Mouse (Mus musculus) intestine, embryonic 14.5 days (tissue): ENCODE measurements around the gene Inha. TPM values are rescaled to one million over a fixed set of nuclear protein-coding genes. Genes with fewer than 3 reads are reported as not detected.
A peak's percentile ranks its signal among the peaks of the same experiment; 100 is the strongest.

Experiments
- ATAC-seq: fragments of 200-750 bp; cut with Nextera tagmentation; replicated peaks from 2 replicates; pipeline ENCODE4 v1.8.0; 2017; ENCODE audit warnings: low read depth, moderate number of reproducible peaks, moderate TSS enrichment, moderate library complexity; ENCODE audit not compliant: low FRiP score, low TSS enrichment
- DNase-seq: peaks from one replicate; pipeline ENCODE4 v3.0.0-alpha.2; 2018; ENCODE audit warnings: low spot score
- H3K27ac ChIP-seq: fragments of 300-500 bp; sonication (generic); 2 replicates; pipeline ENCODE4 v1.5.1; 2014; ENCODE audit warnings: low read depth, mild to moderate bottlenecking, control low read depth
- H3K27me3 ChIP-seq: fragments of 300-500 bp; sonication (generic); replicated peaks from 2 replicates; pipeline ENCODE4 v1.6.1; 2014; ENCODE audit warnings: low read length, control low read depth; ENCODE audit not compliant: control insufficient read depth, insufficient read depth
- H3K36me3 ChIP-seq: fragments of 300-500 bp; sonication (generic); 2 replicates; pipeline ENCODE4 v1.6.1; 2014; ENCODE audit warnings: low read length, control low read depth; ENCODE audit not compliant: control insufficient read depth, insufficient read depth
- H3K4me1 ChIP-seq: fragments of 300-500 bp; sonication (generic); replicated peaks from 2 replicates; pipeline ENCODE4 v1.6.1; 2014; ENCODE audit warnings: low read length, control low read depth, mixed read lengths; ENCODE audit not compliant: control insufficient read depth, insufficient read depth
- H3K4me2 ChIP-seq: fragments of 300-500 bp; sonication (generic); 2 replicates; pipeline ENCODE4 v1.6.1; 2014; ENCODE audit warnings: low read length
- H3K4me3 ChIP-seq: fragments of 300-500 bp; sonication (generic); 2 replicates; pipeline ENCODE4 v1.5.1; 2014; ENCODE audit warnings: low read depth, low read length, control low read depth, mixed read lengths
- H3K9ac ChIP-seq: fragments of 300-500 bp; sonication (generic); 2 replicates; pipeline ENCODE4 v1.6.1; 2014; ENCODE audit warnings: mild to moderate bottlenecking, low read length
- H3K9me3 ChIP-seq: fragments of 300-500 bp; sonication (generic); 2 replicates; pipeline ENCODE4 v1.6.1; 2016; ENCODE audit warnings: low read length, control low read depth; ENCODE audit not compliant: control insufficient read depth
- WGBS: fragments of 180-500 bp; shearing (Covaris S2); extraction: QIAGEN DNeasy Blood & Tissue Kit; methylation state at CpG from one replicate; pipeline ENCODE4 v1.1.7; 2014; 5-methylcytosine and 5-hydroxymethylcytosine counted together
- polyA plus RNA-seq: library from polyadenylated mRNA; unstranded; fragments of >200 nt; fragmentation: Nextera tagmentation; extraction: Ambion mirVana; gene quantifications from 2 replicates; pipeline ENCODE4 v1.2.1, GENCODE M21; 2014

Inha gene
- polyA plus RNA-seq, 1 experiment from 2014 or later: 3.9 TPM

GRCm38 (mm10) chr1:75545965-75546956 is 39.4 kb downstream of the Inha start, which contains the start of gene Slc4a3:
Slc4a3 (plus strand) TSS chr1:75546266.
- DNase-seq: peak; percentile 81
- Histone ChIP-seq H3K4me3 (peak within 1 kb of the TSS; percentile 66), H3K4me2 (peak within 1 kb of the TSS; percentile 65), H3K4me1 (peaks cover 8% of the 10 kb centered on the region; the same call in 1 of the 2 replicates), H3K36me3 (peaks cover 17% of the 10 kb centered on the region), H3K27me3 (no peaks in the 10 kb centered on the region), H3K9me3 (no peaks in the 10 kb centered on the region), H3K9ac (peak within 1 kb of the TSS; percentile 62), H3K27ac (peak within 1 kb of the TSS; percentile 64)
- WGBS: under 1% methylated on average over 51 of the region's 64 CpGs
- ATAC-seq: peak; percentile 86

- no peak overlapping the region for H3K27ac ChIP-seq
- H3K4me2 ChIP-seq: peak overlapping the region; percentile 65
- H3K36me3 ChIP-seq: peaks cover 26% of the 10 kb centered on the region
- H3K4me3 ChIP-seq: no peak overlapping the region
- H3K4me1 ChIP-seq: peaks cover 8% of the 10 kb centered on the region; the same call in 1 of the 2 replicates
- no peak for ATAC-seq
- DNase-seq: no peak
- no peaks in the 10 kb centered on the region for H3K9me3 ChIP-seq
- H3K9ac ChIP-seq: no peak overlapping the region
- H3K27me3 ChIP-seq: no peaks in the 10 kb centered on the region
- 94% methylated on average over 13 of the region's 13 CpGs for WGBS
Observed at GRCm38 (mm10) chr1:75547351-75547750, 40.5 kb downstream of the Inha start.

GRCm38 (mm10) chr1:75548083-75548482 is 41.2 kb downstream of the Inha start:
- DNase-seq: no peak
- Histone ChIP-seq H3K27ac (no peak overlapping the region), H3K4me1 (peaks cover 8% of the 10 kb centered on the region; the same call in 1 of the 2 replicates), H3K9me3 (no peaks in the 10 kb centered on the region), H3K36me3 (peaks cover 33% of the 10 kb centered on the region), H3K4me3 (no peak overlapping the region), H3K4me2 (no peak overlapping the region), H3K27me3 (no peaks in the 10 kb centered on the region), H3K9ac (no peak overlapping the region)
- ATAC-seq: no peak
- 94% methylated on average over 3 of the region's 3 CpGs for WGBS

GRCm38 (mm10) chr1:75548871-75549270 is 42.0 kb downstream of the Inha start:
- no peak overlapping the region for H3K27ac ChIP-seq
- peaks cover 41% of the 10 kb centered on the region for H3K36me3 ChIP-seq
- 89% methylated on average over 17 of the region's 17 CpGs for WGBS
- H3K27me3 ChIP-seq: no peaks in the 10 kb centered on the region
- H3K9ac ChIP-seq: no peak overlapping the region
- no peak overlapping the region for H3K4me3 ChIP-seq
- ATAC-seq (no peak), DNase-seq (no peak)
- no peak overlapping the region for H3K4me2 ChIP-seq
- H3K9me3 ChIP-seq: no peaks in the 10 kb centered on the region
- H3K4me1 ChIP-seq: peaks cover 8% of the 10 kb centered on the region; the same call in 1 of the 2 replicates

- Histone ChIP-seq H3K36me3 (peaks cover 48% of the 10 kb centered on the region), H3K9ac (no peak overlapping the region), H3K27ac (no peak overlapping the region), H3K9me3 (no peaks in the 10 kb centered on the region), H3K4me3 (no peak overlapping the region), H3K4me1 (peaks cover 8% of the 10 kb centered on the region; the same call in 1 of the 2 replicates), H3K27me3 (no peaks in the 10 kb centered on the region), H3K4me2 (no peak overlapping the region)
- 71% methylated on average over 17 of the region's 17 CpGs for WGBS
- ATAC-seq (no peak), DNase-seq (no peak)
Observed at GRCm38 (mm10) chr1:75549289-75550279, 42.7 kb downstream of the Inha start.

- Histone ChIP-seq H3K4me2 (no peak overlapping the region), H3K27me3 (no peaks in the 10 kb centered on the region), H3K9ac (no peak overlapping the region), H3K4me3 (no peak overlapping the region), H3K9me3 (no peaks in the 10 kb centered on the region), H3K27ac (no peak overlapping the region), H3K36me3 (peaks cover 56% of the 10 kb centered on the region), H3K4me1 (peaks cover 8% of the 10 kb centered on the region; the same call in 1 of the 2 replicates)
- DNase-seq (no peak), ATAC-seq (no peak)
- 86% methylated on average over 15 of the region's 15 CpGs for WGBS
Observed at GRCm38 (mm10) chr1:75550586-75550985, 43.7 kb downstream of the Inha start.

- no peaks in the 10 kb centered on the region for H3K27me3 ChIP-seq
- H3K4me2 ChIP-seq: no peak overlapping the region
- DNase-seq (no peak), ATAC-seq (no peak)
- peaks cover 63% of the 10 kb centered on the region for H3K36me3 ChIP-seq
- H3K4me3 ChIP-seq: no peak overlapping the region
- peaks cover 3% of the 10 kb centered on the region; the same call in 1 of the 2 replicates for H3K4me1 ChIP-seq
- no peak overlapping the region for H3K9ac ChIP-seq
- H3K27ac ChIP-seq: no peak overlapping the region
- no peaks in the 10 kb centered on the region for H3K9me3 ChIP-seq
- WGBS: 91% methylated on average over 7 of the region's 7 CpGs
Observed at GRCm38 (mm10) chr1:75555680-75556079, 48.8 kb downstream of the Inha start.

- no peak overlapping the region for H3K4me3 ChIP-seq
Observed at GRCm38 (mm10) chr1:75556143-75556781, 49.4 kb downstream of the Inha start.

More at GRCm38 (mm10) chr1:75556143-75556781, 49.4 kb downstream of the Inha start:
- peaks cover 58% of the 10 kb centered on the region for H3K36me3 ChIP-seq
- peaks cover 3% of the 10 kb centered on the region; the same call in 1 of the 2 replicates for H3K4me1 ChIP-seq
- no peak overlapping the region for H3K4me2 ChIP-seq
- H3K27ac ChIP-seq: no peak overlapping the region
- DNase-seq (no peak), ATAC-seq (no peak)
- 88% methylated on average over 9 of the region's 9 CpGs for WGBS
- H3K9me3 ChIP-seq: no peaks in the 10 kb centered on the region
- no peaks in the 10 kb centered on the region for H3K27me3 ChIP-seq
- no peak overlapping the region for H3K9ac ChIP-seq
